Mouse (Mus musculus): ENCODE measurements at regions not wholly inside any gene's neighbourhood (a gene's known extent, or its start where the extent isn't known, plus 50 kb on each side); places are given as distances from the start of the nearest gene placed in this dataset.

- no peak for DNase-seq
Measured at GRCm38 (mm10) chr5:91696532-91696931, 179.1 kb downstream of the Parm1 start.

GRCm38 (mm10) chr5:91695632-91696031 is 178.2 kb downstream of the Parm1 start:
- no peak for DNase-seq

- no peak for DNase-seq
Measured at GRCm38 (mm10) chr5:91693277-91693676, 175.9 kb downstream of the Parm1 start.

- DNase-seq: no peak
Measured at GRCm38 (mm10) chr5:91692292-91692691, 174.9 kb downstream of the Parm1 start.

GRCm38 (mm10) chr5:91678727-91679126 is 161.3 kb downstream of the Parm1 start:
- DNase-seq: no peak
